ENCODE assay signal across 22 mouse cellular contexts in genomic region chr1:135361491-135361890, GRCm38 (mm10). TPM values are rescaled to one million over a fixed set of nuclear protein-coding genes. Genes with fewer than 3 reads are reported as not detected.
DNase-seq lines count a peak whose midpoint lies in the region; ATAC-seq lines count a peak whose summit lies in the region.
"Had no signal": no experiment of that assay in that cellular context is flagged by ENCODE, and none has a peak within 500 bp of the region (broad histone marks: within the 10 kb centered on the region; RNA-seq: fewer than 3 reads in every experiment).

No protein-coding gene starts in this region.

- H3K27ac ChIP-seq in forebrain, embryonic 14.5 days (ENCODE audit: low read depth, low read length), result no peak overlapping the region
- H3K27ac ChIP-seq in forebrain, embryonic 15.5 days (replicated peaks), result no peak overlapping the region; the same call in 1 of the 2 replicates
- H3K27ac ChIP-seq in midbrain, embryonic 14.5 days (replicated peaks; ENCODE audit: low read depth, low read length), result no peak overlapping the region
- no peak overlapping the region for H3K27ac ChIP-seq in midbrain, embryonic 13.5 days
- H3K27ac ChIP-seq: embryonic facial prominence, embryonic 10.5 days; embryonic facial prominence, embryonic 12.5 days; forebrain, embryonic 12.5 days had no signal

- ATAC-seq in forebrain, embryonic 14.5 days, result no peak
- no peak for ATAC-seq in forebrain, embryonic 15.5 days (replicated peaks)
- ATAC-seq in midbrain, embryonic 14.5 days (ENCODE audit: low FRiP score, low TSS enrichment), result no peak
- ATAC-seq in midbrain, embryonic 13.5 days, result no peak
- ATAC-seq: CD4-positive, CD25-positive, alpha-beta regulatory T cell, adult 4 months; forebrain, embryonic 16.5 days had no signal

- H3K9me3 ChIP-seq in forebrain, embryonic 14.5 days (replicated peaks; ENCODE audit: control insufficient read depth, low read length), result no peaks in the 10 kb centered on the region; the same call in 1 of the 2 replicates
- no peaks in the 10 kb centered on the region for H3K9me3 ChIP-seq in forebrain, embryonic 15.5 days
- H3K9me3 ChIP-seq in midbrain, embryonic 14.5 days (ENCODE audit: control insufficient read depth, low read length), result no peaks in the 10 kb centered on the region
- H3K9me3 ChIP-seq in midbrain, embryonic 13.5 days, result no peaks in the 10 kb centered on the region
- H3K9me3 ChIP-seq: embryonic facial prominence, embryonic 12.5 days; forebrain, embryonic 12.5 days; G1E had no signal

- H3K4me1 ChIP-seq in forebrain, embryonic 14.5 days (ENCODE audit: control insufficient read depth, insufficient read depth, low read length), result no peaks in the 10 kb centered on the region
- H3K4me1 ChIP-seq in forebrain, embryonic 15.5 days, result no peaks in the 10 kb centered on the region
- H3K4me1 ChIP-seq in midbrain, embryonic 14.5 days (ENCODE audit: control insufficient read depth, insufficient read depth, low read length), result no peaks in the 10 kb centered on the region
- H3K4me1 ChIP-seq in midbrain, embryonic 13.5 days (replicated peaks), result no peaks in the 10 kb centered on the region
- H3K4me1 ChIP-seq: embryonic facial prominence, embryonic 12.5 days; forebrain, embryonic 12.5 days had no signal

- WGBS in forebrain, embryonic 14.5 days, result 73% methylated on average over 4 of the region's 4 CpGs
- WGBS in forebrain, embryonic 15.5 days, result 52% methylated on average over 4 of the region's 4 CpGs
- WGBS in midbrain, embryonic 14.5 days, result 75% methylated on average over 4 of the region's 4 CpGs
- WGBS in midbrain, embryonic 13.5 days, result 74% methylated on average over 4 of the region's 4 CpGs

- no peaks in the 10 kb centered on the region for H3K36me3 ChIP-seq in forebrain, embryonic 14.5 days (ENCODE audit: control insufficient read depth, insufficient read depth, low read length)
- no peaks in the 10 kb centered on the region for H3K36me3 ChIP-seq in forebrain, embryonic 15.5 days
- H3K36me3 ChIP-seq in midbrain, embryonic 14.5 days (ENCODE audit: control insufficient read depth, insufficient read depth, low read length), result no peaks in the 10 kb centered on the region
- no peaks in the 10 kb centered on the region for H3K36me3 ChIP-seq in midbrain, embryonic 13.5 days
- H3K36me3 ChIP-seq: embryonic facial prominence, embryonic 10.5 days; embryonic facial prominence, embryonic 12.5 days; forebrain, embryonic 12.5 days; G1E had no signal

- no peak overlapping the region for H3K4me3 ChIP-seq in forebrain, embryonic 14.5 days (ENCODE audit: low read depth, low read length)
- H3K4me3 ChIP-seq in forebrain, embryonic 15.5 days, result no peak overlapping the region
- no peak overlapping the region for H3K4me3 ChIP-seq in midbrain, embryonic 14.5 days (replicated peaks; ENCODE audit: low read depth, low read length)
- no peak overlapping the region for H3K4me3 ChIP-seq in midbrain, embryonic 13.5 days (replicated peaks)
- H3K4me3 ChIP-seq: embryonic facial prominence, embryonic 10.5 days; embryonic facial prominence, embryonic 12.5 days; forebrain, embryonic 12.5 days had no signal

- H3K4me2 ChIP-seq in forebrain, embryonic 14.5 days (ENCODE audit: low read length), result no peak overlapping the region
- H3K4me2 ChIP-seq in forebrain, embryonic 15.5 days (replicated peaks), result no peak overlapping the region
- no peak overlapping the region for H3K4me2 ChIP-seq in midbrain, embryonic 14.5 days (ENCODE audit: low read length)
- H3K4me2 ChIP-seq in midbrain, embryonic 13.5 days (replicated peaks), result no peak overlapping the region
- H3K4me2 ChIP-seq: embryonic facial prominence, embryonic 12.5 days; forebrain, embryonic 12.5 days had no signal

- DNase-seq in forebrain, embryonic 14.5 days (ENCODE audit: low spot score), result peak; percentile 59
- DNase-seq in midbrain, embryonic 14.5 days, result peak; percentile 35
- DNase-seq in NIH3T3 (ENCODE audit: low read depth), result peak; percentile 64
- no peak for DNase-seq in frontal cortex, adult 2 months (ENCODE audit: extremely low spot score in 1 of 2, low spot score in 1 of 2)
- DNase-seq: adrenal gland, adult 2 months; adrenal gland, postnatal 10 days; adrenal gland, postnatal 25 days; B cell, adult 2 months; cerebellum, adult 11-12 months; cerebellum, adult 2 months; cerebellum, adult 9-10 months; cerebellum, postnatal 10 days; cerebellum, postnatal 25 days had no signal

- no peaks in the 10 kb centered on the region for H3K27me3 ChIP-seq in forebrain, embryonic 14.5 days (replicated peaks; ENCODE audit: control insufficient read depth, insufficient read depth, low read length)
- H3K27me3 ChIP-seq in forebrain, embryonic 15.5 days, result no peaks in the 10 kb centered on the region
- H3K27me3 ChIP-seq in midbrain, embryonic 14.5 days (ENCODE audit: control insufficient read depth, insufficient read depth, low read length), result no peaks in the 10 kb centered on the region
- H3K27me3 ChIP-seq in midbrain, embryonic 13.5 days, result no peaks in the 10 kb centered on the region
- H3K27me3 ChIP-seq: CH12.LX; embryonic facial prominence, embryonic 12.5 days; forebrain, embryonic 12.5 days had no signal

- H3K9ac ChIP-seq in forebrain, embryonic 14.5 days (ENCODE audit: low read length), result no peak overlapping the region
- H3K9ac ChIP-seq in forebrain, embryonic 15.5 days (replicated peaks), result no peak overlapping the region
- no peak overlapping the region for H3K9ac ChIP-seq in midbrain, embryonic 14.5 days (replicated peaks; ENCODE audit: low read length)
- no peak overlapping the region for H3K9ac ChIP-seq in midbrain, embryonic 13.5 days (replicated peaks)
- H3K9ac ChIP-seq: embryonic facial prominence, embryonic 12.5 days; forebrain, embryonic 12.5 days had no signal

RNA-seq across cellular contexts. Expression of gene Shisa4, which starts 13.5 kb away (rescaled TPM):
- 62.9 and 68.8 TPM in 2 replicates for polyA plus RNA-seq in forebrain, embryonic 14.5 days (2014; fragmentation: Nextera tagmentation; extraction: Ambion mirVana)
- polyA plus RNA-seq in forebrain, embryonic 15.5 days (2015; fragmentation: Nextera tagmentation; extraction: Ambion mirVana), result 94.3 and 104 TPM in 2 replicates
- polyA plus RNA-seq in midbrain, embryonic 14.5 days (2014; fragmentation: Nextera tagmentation; extraction: Ambion mirVana), result 59.3 and 93.6 TPM in 2 replicates
- 83.7 and 84.8 TPM in 2 replicates for polyA plus RNA-seq in midbrain, embryonic 13.5 days (2015; fragmentation: Nextera tagmentation; extraction: Ambion mirVana)
- polyA plus RNA-seq in frontal cortex, adult 2 months (2012; rRNA removed), result 174 and 198 TPM in 2 replicates
- polyA plus RNA-seq: G1E had no signal

RNA-seq across cellular contexts. Expression of gene Lmod1, which starts 36.9 kb away (rescaled TPM):
- polyA plus RNA-seq in forebrain, embryonic 14.5 days (2014; fragmentation: Nextera tagmentation; extraction: Ambion mirVana), result 0.17 and 0.30 TPM in 2 replicates
- 0.27 and 0.42 TPM in 2 replicates for polyA plus RNA-seq in forebrain, embryonic 15.5 days (2015; fragmentation: Nextera tagmentation; extraction: Ambion mirVana)
- 0.20 and 0.34 TPM in 2 replicates for polyA plus RNA-seq in midbrain, embryonic 14.5 days (2014; fragmentation: Nextera tagmentation; extraction: Ambion mirVana)
- polyA plus RNA-seq in midbrain, embryonic 13.5 days (2015; fragmentation: Nextera tagmentation; extraction: Ambion mirVana), result 0.36 and 0.57 TPM in 2 replicates
- polyA plus RNA-seq in frontal cortex, adult 2 months (2012; rRNA removed), result 0.44 and 1.1 TPM in 2 replicates
- polyA plus RNA-seq: G1E had no signal

RNA-seq across cellular contexts. Expression of gene Timm17a, which starts 47.9 kb away (rescaled TPM):
- polyA plus RNA-seq in forebrain, embryonic 14.5 days (2014; fragmentation: Nextera tagmentation; extraction: Ambion mirVana), result 148 and 156 TPM in 2 replicates
- polyA plus RNA-seq in forebrain, embryonic 15.5 days (2015; fragmentation: Nextera tagmentation; extraction: Ambion mirVana), result 141 and 151 TPM in 2 replicates
- polyA plus RNA-seq in midbrain, embryonic 14.5 days (2014; fragmentation: Nextera tagmentation; extraction: Ambion mirVana), result 136 and 154 TPM in 2 replicates
- 155 and 161 TPM in 2 replicates for polyA plus RNA-seq in midbrain, embryonic 13.5 days (2015; fragmentation: Nextera tagmentation; extraction: Ambion mirVana)
- polyA plus RNA-seq in frontal cortex, adult 2 months (2012; rRNA removed), result 73.1 and 76.2 TPM in 2 replicates

Comparison
In these comparisons a context has a peak if more than half of its experiments do, and no peak if none do; other contexts are left out.
1. DNase-seq: peak in forebrain, embryonic 14.5 days (single experiment), midbrain, embryonic 14.5 days (single experiment) and NIH3T3 (single experiment); none in frontal cortex, adult 2 months (0 of 2).